Mouse (Mus musculus) G1E (cell line): ENCODE data around the gene Rasa4.

Experiments
- CTCF ChIP-seq: IDR thresholded peaks from 2 replicates; pipeline ENCODE4 v1.5.1; 2012; ENCODE audit warnings: low read depth, low read length, inconsistent platforms, mixed read lengths
- TAL1 ChIP-seq: conservative IDR thresholded peaks from 2 replicates; pipeline ENCODE4 v1.6.1; 2012; ENCODE audit warnings: low read depth, low read length, inconsistent platforms, mixed read lengths

- TF ChIP-seq CTCF: no peak
- TF ChIP-seq TAL1: no peak
These were observed 24.8 kb downstream of the Rasa4 start for GRCm38 (mm10) chr5:136108486-136108885.
